Mouse (Mus musculus) embryonic facial prominence, embryonic 15.5 days (tissue): ENCODE measurements around the gene Gm14085. TPM values are rescaled to one million over a fixed set of nuclear protein-coding genes. Genes with fewer than 3 reads are reported as not detected.
"Not testable (repeated sequence)": the region's sequence is repeated elsewhere in the genome, so short reads cannot be mapped to it uniquely, and the experiment has no call there.

Experiments used
- ATAC-seq: fragments of 200-750 bp; cut with Nextera tagmentation; 2 replicates; pipeline ENCODE4 v1.8.0; 2017; ENCODE audit warnings: low read depth, moderate TSS enrichment; ENCODE audit not compliant: insufficient number of reproducible peaks, low FRiP score, low TSS enrichment
- H3K27ac ChIP-seq: fragments of 300-500 bp; sonication (generic); replicated peaks from 2 replicates; pipeline ENCODE4 v1.5.1; 2015; ENCODE audit warnings: mild to moderate bottlenecking, inconsistent platforms
- H3K27me3 ChIP-seq: fragments of 300-500 bp; sonication (generic); 2 replicates; pipeline ENCODE4 v1.6.1; 2015; ENCODE audit warnings: inconsistent platforms
- H3K36me3 ChIP-seq: fragments of 300-500 bp; sonication (generic); 2 replicates; pipeline ENCODE4 v1.6.1; 2015; ENCODE audit warnings: mild to moderate bottlenecking, inconsistent platforms
- H3K4me1 ChIP-seq: fragments of 300-500 bp; sonication (generic); 2 replicates; pipeline ENCODE4 v1.6.1; 2015; ENCODE audit warnings: inconsistent platforms
- H3K4me2 ChIP-seq: fragments of 300-500 bp; sonication (generic); replicated peaks from 2 replicates; pipeline ENCODE4 v1.6.1; 2015; ENCODE audit warnings: mild to moderate bottlenecking, inconsistent platforms
- H3K4me3 ChIP-seq: fragments of 300-500 bp; sonication (generic); replicated peaks from 2 replicates; pipeline ENCODE4 v1.5.1; 2015; ENCODE audit warnings: mild to moderate bottlenecking, inconsistent platforms
- H3K9ac ChIP-seq: fragments of 300-500 bp; sonication (generic); 2 replicates; pipeline ENCODE4 v1.6.1; 2015; ENCODE audit warnings: inconsistent platforms
- H3K9me3 ChIP-seq: fragments of 300-500 bp; sonication (generic); replicated peaks from 2 replicates; pipeline ENCODE4 v1.6.1; 2016; ENCODE audit warnings: inconsistent platforms
- WGBS: fragments of 180-500 bp; shearing (Covaris S2); methylation state at CpG from one replicate; pipeline ENCODE4 v1.1.7; 2015; 5-methylcytosine and 5-hydroxymethylcytosine counted together
- polyA plus RNA-seq: library from polyadenylated mRNA; unstranded; fragments of >200 nt; fragmentation: Nextera tagmentation; extraction: Ambion mirVana; gene quantifications from 2 replicates; pipeline ENCODE4 v1.2.1, GENCODE M21; 2015

The Gm14085 gene
- polyA plus RNA-seq, 1 experiment from 2014 or later, result not detected

DNA sequence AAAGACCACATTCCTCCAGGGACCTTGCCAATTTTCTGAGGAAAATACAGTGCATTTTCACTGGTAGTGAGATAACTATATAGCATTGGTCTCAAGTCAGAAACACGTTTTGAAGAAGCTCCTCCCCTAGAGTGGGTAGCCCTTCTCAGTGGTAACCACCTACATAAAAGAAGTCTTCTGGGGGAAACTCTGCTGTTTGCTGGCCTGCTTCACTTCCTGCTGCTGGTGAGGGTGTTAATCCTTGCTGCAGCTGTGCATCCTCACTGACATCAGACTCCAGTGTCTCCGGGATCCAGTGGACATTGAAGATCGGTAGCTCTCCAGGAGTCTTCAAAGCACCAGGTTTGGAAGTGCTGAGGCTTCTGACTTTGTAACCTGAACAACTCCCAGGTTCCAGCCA lies 913 bp downstream of the Gm14085 start:
- H3K36me3 ChIP-seq, ATAC-seq, H3K9me3 ChIP-seq, H3K4me2 ChIP-seq, H3K27ac ChIP-seq, H3K9ac ChIP-seq, H3K27me3 ChIP-seq, H3K4me3 ChIP-seq, H3K4me1 ChIP-seq: not testable (repeated sequence)
- 64% methylated on average over 3 of the region's 3 CpGs for WGBS

- H3K36me3 ChIP-seq, H3K9ac ChIP-seq, ATAC-seq, H3K9me3 ChIP-seq, H3K4me2 ChIP-seq, H3K27ac ChIP-seq, H3K4me3 ChIP-seq, H3K27me3 ChIP-seq, H3K4me1 ChIP-seq: not testable (repeated sequence)
Observed at GRCm38 (mm10) chr2:122486122-122486521, 1.4 kb downstream of the Gm14085 start.

DNA sequence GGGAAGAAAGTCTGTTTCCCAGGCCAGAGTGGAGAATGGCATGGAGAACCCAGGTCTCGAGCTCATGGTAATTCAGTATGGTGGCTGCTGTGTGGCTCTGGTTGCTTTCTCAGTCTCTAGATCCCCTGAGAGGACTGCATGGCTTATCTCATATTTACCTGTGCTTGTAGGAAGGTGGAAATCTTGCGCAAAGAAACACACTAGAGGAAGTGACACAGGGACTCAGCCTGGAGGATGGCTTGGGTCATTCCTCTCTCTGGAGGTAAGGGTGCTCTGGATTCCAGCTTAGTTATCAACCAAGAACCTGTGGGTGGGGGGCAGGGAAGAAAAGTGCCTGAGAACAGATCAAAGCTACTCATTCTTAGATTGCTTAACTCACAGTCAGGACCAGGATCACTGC lies 1.9 kb downstream of the Gm14085 start:
- no peak overlapping the region for H3K9ac ChIP-seq
- H3K36me3 ChIP-seq, result no peaks in the 10 kb centered on the region
- 88% methylated on average over 2 of the region's 2 CpGs for WGBS

DNA sequence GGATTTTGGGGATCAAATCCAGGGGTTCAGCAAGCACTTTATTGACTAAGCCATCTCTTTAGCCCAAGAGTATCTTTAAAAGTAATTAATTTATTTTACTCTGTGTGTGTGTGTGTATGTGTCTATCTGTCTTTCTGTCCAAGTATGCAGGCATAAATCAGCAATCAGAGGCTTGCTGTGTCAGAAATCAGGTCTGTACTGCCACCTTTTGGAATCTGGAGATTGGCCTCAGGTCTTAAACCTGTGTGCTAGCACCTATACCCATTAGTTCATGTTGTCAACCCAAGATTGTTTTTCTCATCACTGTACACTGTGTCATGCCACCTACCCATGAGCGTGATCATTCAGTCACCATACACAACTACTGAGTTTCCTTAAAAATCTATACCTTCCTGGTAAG lies 45.0 kb downstream of the Gm14085 start:
- WGBS, result 95% methylated on average over 1 of the region's 1 CpGs
- H3K27ac ChIP-seq, H3K9me3 ChIP-seq, H3K4me1 ChIP-seq, H3K27me3 ChIP-seq, H3K36me3 ChIP-seq, ATAC-seq, H3K4me2 ChIP-seq, H3K4me3 ChIP-seq, H3K9ac ChIP-seq: not testable (repeated sequence)

More for the DNA sequence above, 1.9 kb downstream of the Gm14085 start:
- Histone ChIP-seq H3K4me2 (no peak overlapping the region), H3K4me3 (no peak overlapping the region), H3K9me3 (no peaks in the 10 kb centered on the region), H3K27me3 (no peaks in the 10 kb centered on the region), H3K4me1 (no peaks in the 10 kb centered on the region), H3K27ac (no peak overlapping the region)
- ATAC-seq, result no peak

DNA sequence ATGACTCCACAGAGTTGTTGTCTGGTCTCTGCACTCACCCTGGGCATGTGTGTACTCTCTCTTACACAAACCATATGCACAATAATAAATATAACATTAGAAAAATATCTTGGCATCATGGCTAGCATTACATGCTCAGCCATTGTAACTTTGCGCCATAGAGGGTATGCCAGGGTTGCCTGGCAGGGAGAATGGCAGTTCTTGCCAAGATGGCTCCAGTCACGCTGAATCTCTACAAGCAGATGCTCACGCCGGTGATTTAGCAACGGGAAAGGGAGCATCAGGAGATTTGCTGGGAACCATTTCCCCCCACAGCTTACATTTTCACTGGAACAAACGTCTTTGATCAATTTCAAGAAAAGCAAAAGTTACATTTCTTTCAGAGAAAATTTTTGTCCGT lies 46.5 kb downstream of the Gm14085 start:
- H3K27ac ChIP-seq, result no peak overlapping the region
- 64% methylated on average over 7 of the region's 7 CpGs for WGBS
- H3K9me3 ChIP-seq, result no peaks in the 10 kb centered on the region
- no peak overlapping the region for H3K4me2 ChIP-seq
- H3K36me3 ChIP-seq, result no peaks in the 10 kb centered on the region
- ATAC-seq, result no peak
- no peak overlapping the region for H3K9ac ChIP-seq
- no peaks in the 10 kb centered on the region for H3K4me1 ChIP-seq
- no peaks in the 10 kb centered on the region for H3K27me3 ChIP-seq
- no peak overlapping the region for H3K4me3 ChIP-seq

DNA sequence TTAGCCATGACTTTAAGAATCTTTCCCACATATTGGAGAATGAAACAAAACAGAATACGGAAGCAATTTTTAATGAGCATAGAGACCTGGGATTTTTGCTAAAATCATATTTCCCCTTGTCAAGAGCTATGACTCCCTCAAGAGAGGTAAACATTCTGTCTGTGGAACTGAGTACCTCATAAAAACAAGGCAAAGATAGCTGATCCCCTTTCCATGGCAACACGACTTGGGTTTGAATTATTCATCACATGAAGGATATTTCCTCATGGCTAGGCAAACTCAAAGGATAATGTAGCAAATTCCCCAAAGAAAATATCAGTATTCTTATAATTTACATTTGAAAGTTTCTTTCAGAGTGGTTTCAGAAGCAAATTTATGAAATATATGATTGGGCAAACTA lies 47.0 kb downstream of the Gm14085 start:
- no peak overlapping the region for H3K9ac ChIP-seq
- WGBS, result 77% methylated on average over 2 of the region's 2 CpGs
- no peak overlapping the region for H3K4me3 ChIP-seq
- no peaks in the 10 kb centered on the region for H3K36me3 ChIP-seq
- no peak for ATAC-seq
- no peaks in the 10 kb centered on the region for H3K4me1 ChIP-seq
- no peaks in the 10 kb centered on the region for H3K9me3 ChIP-seq
- no peak overlapping the region for H3K4me2 ChIP-seq
- H3K27me3 ChIP-seq, result no peaks in the 10 kb centered on the region
- no peak overlapping the region for H3K27ac ChIP-seq

DNA sequence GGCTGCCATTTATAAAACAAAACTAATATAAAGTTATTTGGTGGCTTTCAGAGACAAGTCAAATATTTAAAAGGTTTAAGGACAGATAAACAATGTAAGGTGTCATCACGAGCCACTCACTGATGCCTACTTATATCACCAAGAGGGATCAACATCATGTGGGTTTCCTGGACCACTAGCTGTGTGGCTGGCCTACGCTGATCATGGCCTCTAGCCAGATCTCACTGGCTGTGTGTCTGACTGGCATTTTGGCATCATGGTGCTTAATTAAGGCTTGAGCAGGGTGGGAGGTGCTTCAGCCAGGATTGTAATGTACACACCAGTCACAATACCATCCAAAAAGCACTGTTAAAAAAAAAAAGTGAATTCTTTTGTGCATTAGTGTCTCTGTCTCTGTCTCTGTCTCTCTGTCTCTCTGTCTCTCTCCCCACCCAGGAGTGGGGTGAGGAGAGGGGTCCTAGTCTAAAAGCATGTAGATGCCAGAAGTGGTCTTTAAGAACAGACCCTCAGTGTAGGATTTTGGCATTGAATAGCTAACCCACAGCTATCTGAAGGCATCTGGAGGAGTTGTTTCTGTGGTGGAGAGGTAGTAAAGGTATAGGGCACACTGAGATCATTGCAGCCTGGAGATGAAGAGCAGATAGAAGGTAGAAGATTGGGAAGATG lies 47.5 kb downstream of the Gm14085 start:
- no peak overlapping the region for H3K4me3 ChIP-seq
- no peak overlapping the region for H3K4me2 ChIP-seq

GRCm38 (mm10) chr2:122532802-122533186 lies 48.1 kb downstream of the Gm14085 start:
- H3K36me3 ChIP-seq, result no peaks in the 10 kb centered on the region
- 95% methylated on average over 2 of the region's 2 CpGs for WGBS
- no peak overlapping the region for H3K4me3 ChIP-seq
- H3K4me2 ChIP-seq, result no peak overlapping the region
- H3K27ac ChIP-seq, result no peak overlapping the region
- no peak overlapping the region for H3K9ac ChIP-seq
- no peak for ATAC-seq
- no peaks in the 10 kb centered on the region for H3K4me1 ChIP-seq
- H3K9me3 ChIP-seq, result no peaks in the 10 kb centered on the region
- no peaks in the 10 kb centered on the region for H3K27me3 ChIP-seq

More for the DNA sequence above, 47.5 kb downstream of the Gm14085 start:
- ATAC-seq, result no peak
- WGBS, result 80% methylated on average over 2 of the region's 2 CpGs
- H3K27me3 ChIP-seq, result no peaks in the 10 kb centered on the region
- H3K4me1 ChIP-seq, result no peaks in the 10 kb centered on the region
- no peak overlapping the region for H3K27ac ChIP-seq
- H3K36me3 ChIP-seq, result no peaks in the 10 kb centered on the region
- no peaks in the 10 kb centered on the region for H3K9me3 ChIP-seq
- no peak overlapping the region for H3K9ac ChIP-seq

DNA sequence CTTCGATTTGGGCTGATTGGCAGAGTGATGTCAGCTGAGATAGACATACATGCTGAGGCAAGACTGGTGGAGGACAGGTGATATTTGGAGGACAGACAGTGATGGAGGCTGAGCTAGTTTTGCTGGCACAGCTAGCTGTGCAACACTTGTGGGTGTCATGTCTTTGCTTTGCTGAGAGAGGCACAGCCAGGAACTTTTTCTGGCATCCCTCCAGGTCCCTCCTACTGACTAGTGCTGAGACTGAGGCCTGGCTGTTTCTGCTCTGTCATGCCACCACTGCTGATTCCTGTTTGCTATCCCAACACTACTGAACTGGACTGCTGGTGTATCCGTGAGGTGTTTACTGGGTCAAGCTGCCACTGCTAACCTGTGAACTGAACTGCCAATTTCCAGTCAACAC lies 48.6 kb downstream of the Gm14085 start:
- Histone ChIP-seq H3K4me1 (no peaks in the 10 kb centered on the region), H3K4me3 (no peak overlapping the region), H3K27ac (no peak overlapping the region), H3K4me2 (no peak overlapping the region), H3K9ac (no peak overlapping the region), H3K9me3 (no peaks in the 10 kb centered on the region), H3K27me3 (no peaks in the 10 kb centered on the region), H3K36me3 (no peaks in the 10 kb centered on the region)
- ATAC-seq, result no peak
- 78% methylated on average over 2 of the region's 2 CpGs for WGBS

DNA sequence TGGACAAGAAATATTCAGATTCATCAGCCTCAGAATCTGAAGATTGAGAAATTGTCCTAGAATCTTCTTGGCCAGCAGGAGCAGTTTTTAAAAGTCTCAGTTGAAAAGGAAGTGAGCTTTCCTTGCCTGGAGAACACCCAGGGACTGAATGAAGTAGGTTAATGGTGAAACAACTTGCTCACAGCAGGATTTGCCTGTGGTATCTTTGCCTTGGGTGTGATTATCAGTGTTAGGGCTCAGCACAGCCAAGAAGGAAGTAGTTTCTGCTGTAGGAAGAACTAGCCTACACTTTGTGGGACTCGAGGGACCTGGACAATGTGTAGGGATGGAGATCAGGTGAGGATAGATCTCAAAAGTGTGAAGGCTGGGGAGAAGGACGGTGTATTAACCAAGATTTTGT lies 49.9 kb downstream of the Gm14085 start:
- no peaks in the 10 kb centered on the region for H3K36me3 ChIP-seq
- ATAC-seq, result no peak
- no peak overlapping the region for H3K4me2 ChIP-seq
- H3K4me1 ChIP-seq, result no peaks in the 10 kb centered on the region
- H3K9ac ChIP-seq, result no peak overlapping the region
- no peak overlapping the region for H3K4me3 ChIP-seq
- no peaks in the 10 kb centered on the region for H3K27me3 ChIP-seq
- no peaks in the 10 kb centered on the region for H3K9me3 ChIP-seq
- no peak overlapping the region for H3K27ac ChIP-seq
- 72% methylated on average over 2 of the region's 2 CpGs for WGBS

DNA sequence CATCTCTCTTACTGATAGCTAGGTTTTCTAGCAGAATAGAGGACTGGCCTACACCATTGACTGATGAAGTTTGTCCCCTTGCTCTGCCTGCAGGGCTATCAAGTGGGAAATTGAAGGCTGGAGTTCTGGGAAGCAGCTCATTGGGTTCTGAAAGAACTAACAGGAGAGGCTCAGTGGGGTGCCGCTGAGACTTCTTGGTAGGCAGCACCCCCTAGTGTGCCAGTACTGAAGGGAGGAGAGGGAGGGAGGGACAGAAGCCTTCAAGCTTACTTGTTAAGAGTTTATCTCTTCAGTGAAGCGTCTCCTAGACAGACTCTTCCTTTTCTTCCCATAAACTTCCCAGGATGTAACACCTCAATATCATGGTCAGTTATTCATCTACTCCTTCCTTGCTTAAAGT lies 73.6 kb downstream of the Gm14085 start:
- WGBS, result 21% methylated on average over 2 of the region's 2 CpGs
- Histone ChIP-seq H3K27me3 (no peaks in the 10 kb centered on the region), H3K4me2 (no peak overlapping the region), H3K36me3 (no peaks in the 10 kb centered on the region), H3K9ac (no peak overlapping the region), H3K27ac (no peak overlapping the region), H3K4me3 (no peak overlapping the region), H3K4me1 (no peaks in the 10 kb centered on the region), H3K9me3 (no peaks in the 10 kb centered on the region)
- no peak for ATAC-seq

GRCm38 (mm10) chr2:122561221-122561620 lies 76.5 kb downstream of the Gm14085 start:
- WGBS, result 87% methylated on average over 5 of the region's 5 CpGs
- no peaks in the 10 kb centered on the region for H3K9me3 ChIP-seq
- ATAC-seq, result no peak
- H3K36me3 ChIP-seq, result no peaks in the 10 kb centered on the region
- no peak overlapping the region for H3K27ac ChIP-seq
- H3K27me3 ChIP-seq, result no peaks in the 10 kb centered on the region
- H3K4me1 ChIP-seq, result no peaks in the 10 kb centered on the region
- no peak overlapping the region for H3K4me2 ChIP-seq
- H3K4me3 ChIP-seq, result no peak overlapping the region
- no peak overlapping the region for H3K9ac ChIP-seq
